Mouse (Mus musculus) forebrain, embryonic 12.5 days (tissue): Measurements from ENCODE around the gene Cmip. TPM values are rescaled to one million over a fixed set of nuclear protein-coding genes. Genes with fewer than 3 reads are reported as not detected.
"Not testable (repeated sequence)": the region's sequence is repeated elsewhere in the genome, so short reads cannot be mapped to it uniquely, and the experiment has no call there.

ENCODE experiments used
- ATAC-seq: fragments of 200-750 bp; cut with Nextera tagmentation; 2 replicates; pipeline ENCODE4 v1.8.0; 2017; ENCODE audit warnings: moderate TSS enrichment; ENCODE audit not compliant: low FRiP score
- H3K27ac ChIP-seq: fragments of 300-500 bp; sonication (generic); 2 replicates; pipeline ENCODE4 v1.5.1; 2016; ENCODE audit warnings: mild to moderate bottlenecking
- H3K27me3 ChIP-seq: fragments of 300-500 bp; sonication (generic); 2 replicates; pipeline ENCODE4 v1.6.1; 2016; ENCODE audit warnings: mild to moderate bottlenecking
- H3K36me3 ChIP-seq: fragments of 300-500 bp; sonication (generic); replicated peaks from 2 replicates; pipeline ENCODE4 v1.6.1; 2016; ENCODE audit warnings: mild to moderate bottlenecking
- H3K4me1 ChIP-seq: fragments of 300-500 bp; sonication (generic); 2 replicates; pipeline ENCODE4 v1.6.1; 2016
- H3K4me2 ChIP-seq: fragments of 300-500 bp; sonication (generic); 2 replicates; pipeline ENCODE4 v1.6.1; 2016; ENCODE audit warnings: mild to moderate bottlenecking, moderate library complexity
- H3K4me3 ChIP-seq: fragments of 300-500 bp; sonication (generic); replicated peaks from 2 replicates; pipeline ENCODE4 v1.5.1; 2016; ENCODE audit warnings: mild to moderate bottlenecking
- H3K9ac ChIP-seq: fragments of 300-500 bp; sonication (generic); 2 replicates; pipeline ENCODE4 v1.6.1; 2016; ENCODE audit warnings: mild to moderate bottlenecking
- H3K9me3 ChIP-seq: fragments of 300-500 bp; sonication (generic); 2 replicates; pipeline ENCODE4 v1.6.1; 2016
- WGBS: fragments of 180-500 bp; shearing (Covaris S2); methylation state at CpG from one replicate; pipeline ENCODE4 v1.1.7; 2016; 5-methylcytosine and 5-hydroxymethylcytosine counted together
- polyA plus RNA-seq: library from polyadenylated mRNA; unstranded; fragments of >200 nt; fragmentation: Nextera tagmentation; extraction: Ambion mirVana; gene quantifications from 2 replicates; pipeline ENCODE4 v1.2.1, GENCODE M21; 2016

Gene Cmip
- polyA plus RNA-seq, 1 experiment from 2014 or later: 30.5 TPM

- 60% methylated on average over 14 of the region's 14 CpGs for WGBS
- H3K9ac ChIP-seq: no peak overlapping the region
- H3K36me3 ChIP-seq: no peaks in the 10 kb centered on the region
- no peaks in the 10 kb centered on the region for H3K9me3 ChIP-seq
- no peak overlapping the region for H3K4me2 ChIP-seq
- H3K4me1 ChIP-seq: peaks cover 37% of the 10 kb centered on the region
- H3K27ac ChIP-seq: peak overlapping the region; percentile 65
- H3K4me3 ChIP-seq: no peak overlapping the region
- peak; percentile 15; the same call in 1 of the 2 replicates for ATAC-seq
- no peaks in the 10 kb centered on the region for H3K27me3 ChIP-seq
Measured at GRCm38 (mm10) chr8:117403705-117404476, 147.0 kb downstream of the Cmip start.

GRCm38 (mm10) chr8:117406081-117406480, 149.2 kb downstream of the Cmip start:
- Histone ChIP-seq H3K9ac (no peak overlapping the region), H3K4me3 (no peak overlapping the region), H3K27me3 (no peaks in the 10 kb centered on the region), H3K4me2 (no peak overlapping the region), H3K36me3 (no peaks in the 10 kb centered on the region), H3K27ac (no peak overlapping the region), H3K4me1 (peaks cover 41% of the 10 kb centered on the region), H3K9me3 (no peaks in the 10 kb centered on the region)
- 82% methylated on average over 3 of the region's 3 CpGs for WGBS
- ATAC-seq: no peak

- Histone ChIP-seq H3K4me2 (no peak overlapping the region), H3K9ac (no peak overlapping the region), H3K9me3 (no peaks in the 10 kb centered on the region), H3K27me3 (no peaks in the 10 kb centered on the region), H3K36me3 (no peaks in the 10 kb centered on the region), H3K27ac (no peak overlapping the region), H3K4me3 (no peak overlapping the region), H3K4me1 (peaks cover 21% of the 10 kb centered on the region)
- WGBS: 88% methylated on average over 7 of the region's 7 CpGs
- ATAC-seq: no peak
Measured at GRCm38 (mm10) chr8:117408634-117409033, 151.8 kb downstream of the Cmip start.

GRCm38 (mm10) chr8:117409056-117409455, 152.2 kb downstream of the Cmip start:
- H3K4me1 ChIP-seq: peaks cover 17% of the 10 kb centered on the region
- H3K4me3 ChIP-seq: no peak overlapping the region
- no peak overlapping the region for H3K4me2 ChIP-seq
- H3K36me3 ChIP-seq: no peaks in the 10 kb centered on the region
- no peaks in the 10 kb centered on the region for H3K9me3 ChIP-seq
- H3K27ac ChIP-seq: no peak overlapping the region
- H3K27me3 ChIP-seq: no peaks in the 10 kb centered on the region
- ATAC-seq: no peak
- H3K9ac ChIP-seq: no peak overlapping the region
- 73% methylated on average over 7 of the region's 7 CpGs for WGBS

- Histone ChIP-seq H3K27me3 (no peaks in the 10 kb centered on the region), H3K36me3 (no peaks in the 10 kb centered on the region), H3K9ac (no peak overlapping the region), H3K27ac (no peak overlapping the region), H3K4me3 (no peak overlapping the region), H3K4me2 (no peak overlapping the region), H3K9me3 (no peaks in the 10 kb centered on the region), H3K4me1 (peaks cover 14% of the 10 kb centered on the region)
- 85% methylated on average over 10 of the region's 10 CpGs for WGBS
- ATAC-seq: no peak
Measured at GRCm38 (mm10) chr8:117410391-117410790, 153.5 kb downstream of the Cmip start.

GRCm38 (mm10) chr8:117410901-117411300, 154.0 kb downstream of the Cmip start:
- Histone ChIP-seq H3K9me3 (no peaks in the 10 kb centered on the region), H3K4me3 (no peak overlapping the region), H3K27me3 (no peaks in the 10 kb centered on the region), H3K4me1 (peaks cover 14% of the 10 kb centered on the region), H3K27ac (no peak overlapping the region), H3K36me3 (0 out of 2 replicates have a peak, but pooled peaks cover 2% of the 10 kb centered on the region), H3K9ac (no peak overlapping the region), H3K4me2 (no peak overlapping the region)
- 86% methylated on average over 10 of the region's 10 CpGs for WGBS
- no peak for ATAC-seq

- ATAC-seq: no peak
- Histone ChIP-seq H3K4me2 (no peak overlapping the region), H3K4me1 (peaks cover 14% of the 10 kb centered on the region), H3K27ac (no peak overlapping the region), H3K4me3 (no peak overlapping the region), H3K36me3 (peaks cover 10% of the 10 kb centered on the region; the same call in 1 of the 2 replicates), H3K9ac (no peak overlapping the region), H3K27me3 (no peaks in the 10 kb centered on the region), H3K9me3 (no peaks in the 10 kb centered on the region)
- 90% methylated on average over 10 of the region's 10 CpGs for WGBS
Measured at GRCm38 (mm10) chr8:117412232-117412631, 155.4 kb downstream of the Cmip start.

- Histone ChIP-seq H3K4me2 (no peak overlapping the region), H3K27me3 (no peaks in the 10 kb centered on the region), H3K9ac (no peak overlapping the region), H3K36me3 (peaks cover 27% of the 10 kb centered on the region), H3K4me3 (no peak overlapping the region), H3K4me1 (no peaks in the 10 kb centered on the region), H3K27ac (no peak overlapping the region), H3K9me3 (no peaks in the 10 kb centered on the region)
- 93% methylated on average over 9 of the region's 9 CpGs for WGBS
- ATAC-seq: no peak
Measured at GRCm38 (mm10) chr8:117417830-117418229, 161.0 kb downstream of the Cmip start.

GRCm38 (mm10) chr8:117420841-117421534, 164.1 kb downstream of the Cmip start:
- Histone ChIP-seq H3K4me2 (no peak overlapping the region), H3K27me3 (no peaks in the 10 kb centered on the region), H3K9me3 (no peaks in the 10 kb centered on the region), H3K4me1 (no peaks in the 10 kb centered on the region), H3K27ac (no peak overlapping the region), H3K36me3 (peaks cover 48% of the 10 kb centered on the region), H3K4me3 (no peak overlapping the region), H3K9ac (no peak overlapping the region)
- 81% methylated on average over 17 of the region's 17 CpGs for WGBS
- no peak for ATAC-seq

- no peaks in the 10 kb centered on the region for H3K9me3 ChIP-seq
- no peak overlapping the region for H3K4me2 ChIP-seq
- no peak overlapping the region for H3K4me3 ChIP-seq
- H3K4me1 ChIP-seq: no peaks in the 10 kb centered on the region
- peaks cover 52% of the 10 kb centered on the region for H3K36me3 ChIP-seq
- H3K27me3 ChIP-seq: no peaks in the 10 kb centered on the region
- no peak overlapping the region for H3K9ac ChIP-seq
- ATAC-seq: no peak
- WGBS: 83% methylated on average over 5 of the region's 5 CpGs
- H3K27ac ChIP-seq: no peak overlapping the region
Measured at GRCm38 (mm10) chr8:117421838-117422237, 165.0 kb downstream of the Cmip start.

GRCm38 (mm10) chr8:117422343-117422742, 165.5 kb downstream of the Cmip start:
- ATAC-seq: no peak
- Histone ChIP-seq H3K27me3 (no peaks in the 10 kb centered on the region), H3K4me1 (no peaks in the 10 kb centered on the region), H3K9ac (no peak overlapping the region), H3K27ac (no peak overlapping the region), H3K4me3 (no peak overlapping the region), H3K9me3 (no peaks in the 10 kb centered on the region), H3K36me3 (peaks cover 52% of the 10 kb centered on the region), H3K4me2 (no peak overlapping the region)
- 89% methylated on average over 6 of the region's 6 CpGs for WGBS

- no peak for ATAC-seq
- H3K4me1 ChIP-seq: no peaks in the 10 kb centered on the region
- H3K27ac ChIP-seq: no peak overlapping the region; the same call in 1 of the 2 replicates
- no peak overlapping the region for H3K9ac ChIP-seq
- H3K4me3 ChIP-seq: no peak overlapping the region
- no peaks in the 10 kb centered on the region for H3K27me3 ChIP-seq
- no peak overlapping the region for H3K4me2 ChIP-seq
- H3K36me3 ChIP-seq: peaks cover 46% of the 10 kb centered on the region
- WGBS: 86% methylated on average over 4 of the region's 4 CpGs
- no peaks in the 10 kb centered on the region for H3K9me3 ChIP-seq
Measured at GRCm38 (mm10) chr8:117423029-117423428, 166.2 kb downstream of the Cmip start.

GRCm38 (mm10) chr8:117427816-117428215, 171.0 kb downstream of the Cmip start:
- not testable (repeated sequence) for ATAC-seq, H3K27me3 ChIP-seq, H3K4me2 ChIP-seq, H3K4me1 ChIP-seq, H3K9ac ChIP-seq, H3K4me3 ChIP-seq, H3K9me3 ChIP-seq, H3K27ac ChIP-seq
- 88% methylated on average over 8 of the region's 8 CpGs for WGBS
- H3K36me3 ChIP-seq: peaks cover 71% of the 10 kb centered on the region
